Mouse (Mus musculus): ENCODE data around the gene Adgrg2.
A peak's percentile ranks its signal among the peaks of the same experiment; 100 is the strongest.

The Adgrg2 gene

GRCm38 (mm10) chrX:160390464-160390956 lies at the start of gene Adgrg2:
Adgrg2 (plus strand) TSS chrX:160390690.
- DNase-seq = peak; percentile 86

- no peak for DNase-seq
Observed at GRCm38 (mm10) chrX:160350995-160351394, 39.5 kb upstream of the Adgrg2 start.

GRCm38 (mm10) chrX:160351967-160352677 lies 38.4 kb upstream of the Adgrg2 start:
- DNase-seq = no peak

GRCm38 (mm10) chrX:160384748-160385501 lies 5.6 kb upstream of the Adgrg2 start:
- DNase-seq = peak; percentile 85

DNA sequence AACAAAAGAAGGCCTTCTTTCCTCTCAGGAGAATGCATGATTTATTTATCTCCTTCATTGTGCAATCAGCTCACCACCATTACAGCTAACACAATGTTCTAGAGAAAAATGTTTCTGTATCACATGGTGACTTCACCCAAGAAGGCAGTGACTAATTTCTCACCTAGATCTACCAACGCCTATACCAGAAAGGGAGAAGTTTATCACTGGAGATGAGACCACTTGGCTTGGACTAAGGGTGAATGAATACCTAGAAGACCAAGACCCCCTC lies 5.1 kb upstream of the Adgrg2 start:
- DNase-seq = no peak

DNA sequence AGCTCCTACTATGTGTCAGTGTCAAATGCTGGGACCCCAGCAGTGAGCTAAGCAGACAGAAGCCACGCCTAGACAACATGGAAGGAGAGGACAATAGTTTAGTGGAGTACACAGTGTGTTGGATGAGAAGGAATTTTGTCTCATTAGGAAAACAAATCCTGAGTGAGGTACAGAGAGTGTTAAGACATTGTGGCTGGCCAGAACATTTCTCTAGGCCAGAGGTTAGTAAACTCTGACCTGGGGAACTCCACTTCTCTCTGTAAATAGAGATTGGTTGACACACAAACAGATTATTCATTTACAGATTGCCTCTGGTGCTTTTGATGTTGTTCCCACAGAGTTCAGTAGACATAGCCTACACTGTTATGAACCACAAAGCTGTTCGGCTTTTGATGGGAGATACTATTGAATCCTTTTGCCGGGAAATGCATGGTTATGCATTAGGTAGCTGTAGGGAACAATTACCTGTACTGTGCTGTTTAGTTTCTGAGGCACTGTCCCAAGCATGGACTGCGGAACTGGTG lies 22.5 kb downstream of the Adgrg2 start:
- DNase-seq = no peak

DNA sequence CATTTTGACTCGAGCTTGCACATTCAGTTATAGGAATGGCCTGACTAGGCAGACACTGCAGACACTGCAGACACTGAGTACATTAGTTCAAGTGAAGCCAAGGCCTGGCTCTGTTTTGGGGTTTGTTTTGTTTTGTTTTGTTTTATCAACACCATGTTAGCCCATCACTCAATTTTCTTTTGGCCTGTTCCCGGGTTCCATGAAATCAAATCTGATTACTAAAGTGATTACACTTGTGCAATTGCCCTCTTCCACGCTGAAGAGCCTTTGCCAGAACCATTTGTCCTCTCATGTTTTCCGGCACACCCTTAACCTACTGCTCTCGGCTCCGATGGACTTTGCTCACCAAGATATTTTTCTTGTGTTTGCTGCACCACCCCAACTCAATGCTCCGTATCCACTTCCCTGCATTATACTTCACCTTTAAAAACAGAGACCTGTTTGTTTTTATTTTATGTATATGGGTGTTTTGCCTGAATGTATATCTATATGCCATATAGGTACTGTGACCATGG lies 23.4 kb downstream of the Adgrg2 start:
- no peak for DNase-seq

- peak; percentile 93 for DNase-seq
Observed at GRCm38 (mm10) chrX:160418397-160418796, 27.9 kb downstream of the Adgrg2 start.

GRCm38 (mm10) chrX:160423737-160424136 lies 33.2 kb downstream of the Adgrg2 start:
- DNase-seq = peak; percentile 89

DNA sequence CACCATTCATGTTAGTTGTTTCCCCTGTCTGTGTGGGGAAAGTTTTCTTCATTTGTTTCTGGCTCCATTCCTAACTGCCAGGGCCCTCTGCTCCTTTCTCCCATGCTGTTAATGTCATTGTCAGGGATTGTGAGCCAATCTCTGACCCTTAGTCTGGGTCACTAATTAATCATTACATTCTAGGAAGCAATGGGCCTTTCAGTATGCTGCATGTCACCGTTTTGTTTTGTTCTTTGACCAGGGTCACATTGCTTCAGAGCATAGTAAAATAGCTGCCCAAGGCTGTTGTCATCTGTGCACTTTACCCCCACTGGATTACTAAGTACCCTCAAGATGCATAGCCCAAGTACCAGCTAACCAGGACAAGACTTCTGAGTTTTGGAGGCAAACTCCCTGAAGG lies 36.0 kb downstream of the Adgrg2 start:
- DNase-seq = no peak

GRCm38 (mm10) chrX:160426930-160427329 lies 36.4 kb downstream of the Adgrg2 start:
- DNase-seq = peak; percentile 82

DNA sequence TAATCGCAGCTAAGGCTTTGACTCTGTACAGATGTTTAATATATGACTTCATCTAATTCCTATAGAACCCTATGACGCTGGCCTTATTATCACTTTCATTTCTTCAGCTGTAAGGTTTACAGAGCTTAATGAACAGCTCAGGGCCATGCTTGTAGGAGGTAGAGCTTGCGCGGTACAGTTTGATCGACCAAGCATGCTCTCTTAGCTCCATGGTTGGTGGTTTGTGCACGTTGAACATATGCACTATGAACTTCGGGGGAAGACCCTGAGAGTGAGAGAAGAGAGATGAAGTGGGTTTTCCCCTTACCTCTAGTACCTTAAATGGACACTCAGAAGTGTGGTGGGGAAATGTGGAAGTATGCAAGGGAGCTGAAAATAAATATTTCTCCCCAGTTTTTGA lies 41.7 kb downstream of the Adgrg2 start:
- no peak for DNase-seq

DNA sequence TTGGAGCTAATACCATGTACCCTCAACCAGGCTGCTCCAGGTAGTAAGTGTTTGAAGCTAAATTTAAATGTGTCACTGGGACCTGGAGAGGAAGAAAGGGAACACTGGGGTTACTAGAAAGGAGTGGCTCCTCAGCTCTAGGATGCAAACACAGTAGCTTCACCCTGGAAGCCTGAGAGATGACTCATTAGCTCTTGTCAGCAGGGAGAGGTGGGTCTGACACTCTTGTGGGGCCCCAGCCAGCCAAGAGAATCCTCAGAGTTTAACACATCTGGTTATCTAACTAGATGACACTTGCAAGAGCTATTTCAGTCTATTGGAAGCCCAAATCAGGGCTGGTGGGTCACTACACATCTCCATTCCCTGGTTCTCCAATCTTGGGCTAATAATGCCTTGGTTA lies 50.8 kb downstream of the Adgrg2 start:
- DNase-seq = no peak

- no peak for DNase-seq
Observed at GRCm38 (mm10) chrX:160448351-160448750, 57.9 kb downstream of the Adgrg2 start.

DNA sequence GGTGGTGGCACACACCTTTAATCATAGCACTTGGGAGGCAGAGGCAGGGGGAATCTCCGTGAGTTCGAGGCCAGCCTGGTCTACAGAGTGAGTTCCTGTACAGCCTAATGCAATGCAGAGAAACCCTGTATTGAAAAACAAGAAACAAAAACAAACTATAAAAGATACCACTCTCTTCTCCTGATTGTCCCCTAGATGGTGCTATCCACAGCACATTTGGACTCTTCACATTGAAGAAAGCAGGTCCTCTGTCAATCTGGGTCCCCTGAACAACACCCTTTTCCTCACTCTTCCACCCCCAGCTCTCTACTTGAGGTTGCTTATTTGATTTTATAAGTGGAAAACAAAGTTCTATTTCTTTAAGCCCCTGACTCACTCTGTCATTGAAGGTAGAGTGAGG lies 58.9 kb downstream of the Adgrg2 start:
- DNase-seq = no peak

DNA sequence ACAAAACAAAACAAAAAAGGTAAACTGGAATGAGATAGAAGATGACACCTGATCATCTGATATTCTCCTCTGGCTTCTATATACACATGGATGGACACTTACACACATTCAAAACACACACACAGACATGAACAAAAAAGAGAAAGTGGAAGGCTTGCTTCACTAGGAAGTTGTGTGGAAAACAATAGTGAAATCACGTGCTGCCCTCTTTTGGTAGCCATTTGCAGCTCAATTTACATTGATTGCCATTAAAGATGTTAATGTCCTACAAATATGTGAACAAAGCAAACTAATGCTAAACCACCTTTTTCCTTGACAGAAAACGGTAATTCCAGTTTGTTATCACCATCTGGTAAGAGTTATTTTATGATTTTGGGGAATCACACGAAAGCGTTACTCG lies 65.2 kb downstream of the Adgrg2 start:
- no peak for DNase-seq

GRCm38 (mm10) chrX:160471257-160471786 lies 80.8 kb downstream of the Adgrg2 start:
- no peak for DNase-seq

DNA sequence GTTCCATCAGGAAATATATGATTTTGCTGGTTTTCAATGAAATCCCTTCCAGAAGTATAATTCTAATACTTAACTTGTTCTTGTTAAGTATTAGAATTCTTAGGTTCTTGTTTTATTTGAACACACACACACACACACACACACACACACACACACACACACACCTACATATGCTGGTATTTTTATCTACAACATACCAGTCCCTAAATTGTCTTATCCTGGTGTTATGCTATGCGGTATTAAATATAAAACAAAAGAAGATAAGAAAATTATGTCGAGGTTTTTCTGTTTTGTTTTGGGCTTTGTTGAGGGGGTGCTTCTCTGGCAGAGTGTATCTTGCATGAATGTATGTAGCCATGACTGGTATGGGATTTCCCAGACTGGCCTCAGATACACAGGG lies 99.3 kb downstream of the Adgrg2 start:
- no peak for DNase-seq

DNA sequence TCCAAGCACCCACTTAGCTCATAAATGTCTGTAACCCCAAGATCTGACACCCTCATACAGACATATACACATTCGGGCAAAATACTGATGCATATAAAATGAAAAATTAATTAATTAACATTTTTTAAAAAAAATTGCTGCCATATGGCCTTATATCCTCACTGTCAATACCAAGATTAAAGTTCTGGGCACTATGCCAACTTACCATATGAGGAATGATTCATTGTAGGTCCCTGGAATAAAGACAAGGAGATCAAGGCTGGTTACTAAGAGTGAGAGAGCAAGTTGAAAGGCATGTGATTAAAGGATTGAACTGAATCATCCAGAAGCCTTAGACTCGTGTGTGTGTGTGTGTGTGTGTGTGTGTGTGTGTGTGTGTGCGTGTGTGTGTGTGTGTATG lies 103.8 kb downstream of the Adgrg2 start:
- no peak for DNase-seq

- peak; percentile 78 for DNase-seq
Observed at GRCm38 (mm10) chrX:160494921-160495320, 104.4 kb downstream of the Adgrg2 start.

DNA sequence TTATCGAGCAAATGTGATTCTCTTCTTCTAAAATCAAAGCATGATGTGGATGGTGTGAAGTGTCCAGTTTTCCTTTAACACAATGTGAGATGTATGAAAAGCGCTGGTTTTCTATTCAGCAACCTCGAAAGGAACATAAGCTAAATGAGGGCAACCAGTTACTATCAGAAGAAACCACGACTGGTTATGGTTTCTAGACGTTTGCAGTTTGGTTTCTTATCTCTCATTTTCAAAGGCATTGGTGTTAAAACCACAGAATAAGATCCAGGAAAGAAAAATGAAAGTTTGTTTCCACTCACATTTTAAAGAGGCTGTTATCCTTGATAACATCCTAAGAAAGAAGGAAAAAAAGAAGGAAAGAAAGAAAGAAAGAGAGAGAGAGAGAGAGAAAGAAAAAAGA lies 106.0 kb downstream of the Adgrg2 start:
- DNase-seq = no peak

GRCm38 (mm10) chrX:160501095-160501494 lies 110.6 kb downstream of the Adgrg2 start:
- no peak for DNase-seq

GRCm38 (mm10) chrX:160501687-160502047 lies 111.2 kb downstream of the Adgrg2 start:
- DNase-seq = no peak

Data from heart, adult 11 months (tissue).